In genomic region chr4:63545231-63545958, GRCm38 (mm10) we compare ENCODE assay signal across 8 mouse cellular contexts. TPM values are rescaled to one million over a fixed set of nuclear protein-coding genes. Genes with fewer than 3 reads are reported as not detected.
DNase-seq lines count a peak whose midpoint lies in the region; ATAC-seq and TF ChIP-seq lines count a peak whose summit lies in the region.

No protein-coding gene starts in this region.

- peak overlapping the region; percentile 66; the same call in 1 of the 2 replicates for H3K27ac ChIP-seq in CH12.LX (ENCODE audit: insufficient read depth, low read depth)
- peak overlapping the region; percentile 75 for H3K27ac ChIP-seq in forebrain, embryonic 15.5 days (replicated peaks)
- H3K27ac ChIP-seq in lung, embryonic 14.5 days (ENCODE audit: low read depth) = peak overlapping the region; percentile 79; the same call in 1 of the 2 replicates

- no peaks in the 10 kb centered on the region for H3K9me3 ChIP-seq in CH12.LX (replicated peaks; ENCODE audit: low read length)
- H3K9me3 ChIP-seq in forebrain, embryonic 15.5 days = no peaks in the 10 kb centered on the region
- H3K9me3 ChIP-seq in lung, embryonic 14.5 days (ENCODE audit: low read depth, low read length) = no peaks in the 10 kb centered on the region

- DNase-seq in cerebellum, adult 9-11 months = peak; percentile 21
- DNase-seq in CH12.LX (ENCODE audit: extremely low read depth) = no peak
- peak; percentile 26 for DNase-seq in lung, embryonic 14.5 days
- no peak for DNase-seq in gastrocnemius, postnatal 10 days
- no peak for DNase-seq in frontal cortex, adult 2 months (ENCODE audit: extremely low spot score in 1 of 2, low spot score in 1 of 2)

- peak overlapping the region; percentile 78 to 99 (median 94) for H3K4me3 ChIP-seq in CH12.LX (replicated peaks in 1 of 3; ENCODE audit: low read depth in 2 of 3, low read length in 2 of 3, poor library complexity in 1 of 3)
- peak overlapping the region; percentile 52 for H3K4me3 ChIP-seq in forebrain, embryonic 15.5 days
- peak overlapping the region; percentile 90 for H3K4me3 ChIP-seq in lung, embryonic 14.5 days (ENCODE audit: low read depth, low read length)

- TF ChIP-seq RAD21 in CH12.LX (IDR thresholded peaks at IDR 0.05; ENCODE audit: low read depth, low read length) = no peak

- H3K79me2 ChIP-seq in CH12.LX (replicated peaks; ENCODE audit: control insufficient read depth, extremely low read depth, insufficient read depth, poor library complexity, severe bottlenecking) = peaks cover 28% of the 10 kb centered on the region

- H3K4me2 ChIP-seq in CH12.LX (ENCODE audit: insufficient read depth, low read depth, poor library complexity, severe bottlenecking) = peak overlapping the region; percentile 92
- H3K4me2 ChIP-seq in forebrain, embryonic 15.5 days (replicated peaks) = peak overlapping the region; percentile 53
- H3K4me2 ChIP-seq in lung, embryonic 14.5 days = peak overlapping the region; percentile 88

- no peak for TF ChIP-seq CTCF in CH12.LX (conservative IDR thresholded peaks at IDR 0.05 in 1 of 2, IDR thresholded peaks at IDR 0.05 in 1 of 2; ENCODE audit: low read depth in 2 of 2, low read length in 2 of 2)
- no peak for TF ChIP-seq CTCF in lung, embryonic 14.5 days (IDR thresholded peaks at IDR 0.05; ENCODE audit: low read depth)

- peak overlapping the region; percentile 84 for H3K9ac ChIP-seq in CH12.LX (ENCODE audit: insufficient read depth, low read depth)
- H3K9ac ChIP-seq in forebrain, embryonic 15.5 days (replicated peaks) = peak overlapping the region; percentile 77
- peak overlapping the region; percentile 89 for H3K9ac ChIP-seq in lung, embryonic 14.5 days

- no peak for TF ChIP-seq EP300 in CH12.LX (IDR thresholded peaks at IDR 0.05; ENCODE audit: low read length)

- dilution Hi-C loops in CH12.LX (cut with MboI; ENCODE audit: extremely low pct_ligation_motif_present, extremely low pct_unique_long_range_greater_than_20kb, low sequenced_read_pairs) = no loop called here

- peaks cover 19 to 36% of the 10 kb centered on the region in 2 experiments for H3K36me3 ChIP-seq in CH12.LX (replicated peaks in 1 of 2; ENCODE audit: control insufficient read depth in 1 of 2, insufficient read depth in 1 of 2, low read length in 1 of 2)
- peaks cover 13% of the 10 kb centered on the region for H3K36me3 ChIP-seq in forebrain, embryonic 15.5 days
- H3K36me3 ChIP-seq in lung, embryonic 14.5 days (ENCODE audit: insufficient read depth) = peaks cover 23% of the 10 kb centered on the region

- 10% methylated on average over 26 of the region's 26 CpGs for WGBS in forebrain, embryonic 15.5 days
- 17% methylated on average over 26 of the region's 26 CpGs for WGBS in lung, embryonic 14.5 days

- ATAC-seq in cerebellum, adult (ENCODE audit: insufficient number of reproducible peaks, low FRiP score, low TSS enrichment) = no peak
- no peak for ATAC-seq in forebrain, embryonic 15.5 days (replicated peaks)
- ATAC-seq in lung, embryonic 14.5 days (ENCODE audit: insufficient read depth) = no peak; the same call in 1 of the 2 replicates
- ATAC-seq in megakaryocyte-erythroid progenitor cell, adult 5-6 weeks (replicated peaks; ENCODE audit: low FRiP score, low TSS enrichment, poor library complexity, severe bottlenecking) = no peak; the same call in 1 of the 2 replicates

- no peak for TF ChIP-seq POLR2A in CH12.LX (IDR thresholded peaks at IDR 0.05; ENCODE audit: low read depth, low read length)

- peaks cover 13 to 40% of the 10 kb centered on the region in 2 experiments for H3K4me1 ChIP-seq in CH12.LX (ENCODE audit: control insufficient read depth in 1 of 2, insufficient read depth in 2 of 2)
- H3K4me1 ChIP-seq in forebrain, embryonic 15.5 days = peaks cover 32% of the 10 kb centered on the region
- H3K4me1 ChIP-seq in lung, embryonic 14.5 days (ENCODE audit: insufficient read depth) = peaks cover 13% of the 10 kb centered on the region

- no peaks in the 10 kb centered on the region for H3K27me3 ChIP-seq in CH12.LX (replicated peaks)
- H3K27me3 ChIP-seq in forebrain, embryonic 15.5 days = no peaks in the 10 kb centered on the region
- no peaks in the 10 kb centered on the region for H3K27me3 ChIP-seq in lung, embryonic 14.5 days (ENCODE audit: insufficient read depth, low read length)

- in situ Hi-C loops in CH12.LX (cut with MboI; ENCODE audit: low pct_ligation_motif_present, low pct_unique_long_range_greater_than_20kb, low sequenced_read_pairs) = no loop called here

TF ChIP-seq in CH12.LX, 34 proteins besides CTCF, POLR2A, EP300 and RAD21:
- TF ChIP-seq KAT2A (IDR thresholded peaks at IDR 0.05; ENCODE audit: insufficient replicate concordance, low read length) (no peak), GABPA (IDR thresholded peaks at IDR 0.05; ENCODE audit: insufficient replicate concordance, low read depth, low read length) (no peak), ZNF384 (IDR thresholded peaks at IDR 0.05; ENCODE audit: low read depth, low read length) (peak; percentile 66), ETS1 (conservative IDR thresholded peaks at IDR 0.05; ENCODE audit: low read depth, low read length) (no peak), NELFE (IDR thresholded peaks at IDR 0.05; ENCODE audit: low read depth, low read length) (no peak)

RNA-seq across cellular contexts. Expression of gene Atp6v1g1, which starts 0.8 kb away (rescaled TPM):
- total RNA-seq in CH12.LX (2012; rRNA removed) = 70.4 and 78.7 TPM in 2 replicates
- 143 and 154 TPM in 2 replicates for total RNA-seq in CH12.LX (2014; rRNA removed)
- 95.1 and 111 TPM in 2 replicates for polyA plus RNA-seq in CH12.LX (2012; ENCODE audit: insufficient read length, low read depth)
- polyA plus RNA-seq in forebrain, embryonic 15.5 days (2015; fragmentation: Nextera tagmentation; extraction: Ambion mirVana) = 452 and 469 TPM in 2 replicates
- 228 and 231 TPM in 2 replicates for polyA plus RNA-seq in lung, embryonic 14.5 days (2014; fragmentation: Nextera tagmentation; extraction: Ambion mirVana)
- 58.7 and 92.6 TPM in 2 replicates for total RNA-seq in megakaryocyte-erythroid progenitor cell, adult 5-6 weeks (2014; fragmentation: Nextera tagmentation)
- total RNA-seq in megakaryocyte-erythroid progenitor cell, adult 5-6 weeks (2017) = 57.0 and 85.8 TPM in 2 replicates
- total RNA-seq in gastrocnemius, postnatal 10 days (2021) = 100 to 1,000 TPM; 279 to 306 TPM
- polyA plus RNA-seq in frontal cortex, adult 2 months (2012; rRNA removed) = 133 and 138 TPM in 2 replicates

RNA-seq across cellular contexts. Expression of gene Tmem268, which starts 13.2 kb away (rescaled TPM):
- 9.4 TPM in 2 replicates for total RNA-seq in CH12.LX (2012; rRNA removed)
- 8.3 and 9.9 TPM in 2 replicates for total RNA-seq in CH12.LX (2014; rRNA removed)
- polyA plus RNA-seq in CH12.LX (2012; ENCODE audit: insufficient read length, low read depth) = 10.5 and 11.1 TPM in 2 replicates
- 4.6 and 5.8 TPM in 2 replicates for polyA plus RNA-seq in forebrain, embryonic 15.5 days (2015; fragmentation: Nextera tagmentation; extraction: Ambion mirVana)
- polyA plus RNA-seq in lung, embryonic 14.5 days (2014; fragmentation: Nextera tagmentation; extraction: Ambion mirVana) = 8.2 and 8.5 TPM in 2 replicates
- total RNA-seq in megakaryocyte-erythroid progenitor cell, adult 5-6 weeks (2014; fragmentation: Nextera tagmentation) = 9.5 and 14.3 TPM in 2 replicates
- 5.3 and 27.9 TPM in 2 replicates for total RNA-seq in megakaryocyte-erythroid progenitor cell, adult 5-6 weeks (2017)
- total RNA-seq in gastrocnemius, postnatal 10 days (2021) = 1 to 10 TPM; 7.9 to 8.8 TPM
- polyA plus RNA-seq in frontal cortex, adult 2 months (2012; rRNA removed) = 10.3 and 11.6 TPM in 2 replicates

RNA-seq across cellular contexts. Expression of gene Whrn, which starts 49.6 kb away (rescaled TPM):
- total RNA-seq in CH12.LX (2012; rRNA removed) (2.8 and 4.5 TPM in 2 replicates), CH12.LX (2014; rRNA removed) (0.72 and 0.99 TPM in 2 replicates)
- 9.4 and 9.6 TPM in 2 replicates for polyA plus RNA-seq in CH12.LX (2012; ENCODE audit: insufficient read length, low read depth)
- 6.4 and 7.7 TPM in 2 replicates for polyA plus RNA-seq in forebrain, embryonic 15.5 days (2015; fragmentation: Nextera tagmentation; extraction: Ambion mirVana)
- 4.5 and 4.7 TPM in 2 replicates for polyA plus RNA-seq in lung, embryonic 14.5 days (2014; fragmentation: Nextera tagmentation; extraction: Ambion mirVana)
- 0.15 and 0.82 TPM in 2 replicates for total RNA-seq in megakaryocyte-erythroid progenitor cell, adult 5-6 weeks (2014; fragmentation: Nextera tagmentation)
- total RNA-seq in megakaryocyte-erythroid progenitor cell, adult 5-6 weeks (2017) = not detected in 2 replicates
- total RNA-seq in gastrocnemius, postnatal 10 days (2021) = 1 to 10 TPM; 2.5 to 4.7 TPM
- polyA plus RNA-seq in frontal cortex, adult 2 months (2012; rRNA removed) = 38.7 and 44.1 TPM in 2 replicates

RNA-seq across cellular contexts. Expression of gene Gm11213, which starts 59.7 kb away (rescaled TPM):
- not detected in 2 replicates for total RNA-seq in CH12.LX (2012; rRNA removed)
- not detected in 2 replicates for total RNA-seq in CH12.LX (2014; rRNA removed)
- not detected in 2 replicates for polyA plus RNA-seq in CH12.LX (2012; ENCODE audit: insufficient read length, low read depth)
- polyA plus RNA-seq in forebrain, embryonic 15.5 days (2015; fragmentation: Nextera tagmentation; extraction: Ambion mirVana) = not detected in 2 replicates
- not detected in 2 replicates for polyA plus RNA-seq in lung, embryonic 14.5 days (2014; fragmentation: Nextera tagmentation; extraction: Ambion mirVana)
- total RNA-seq in megakaryocyte-erythroid progenitor cell, adult 5-6 weeks (2014; fragmentation: Nextera tagmentation) = not detected in 2 replicates
- total RNA-seq in megakaryocyte-erythroid progenitor cell, adult 5-6 weeks (2017) = not detected in 2 replicates
- not detected for total RNA-seq in gastrocnemius, postnatal 10 days (2021)
- not detected in 2 replicates for polyA plus RNA-seq in frontal cortex, adult 2 months (2012; rRNA removed)

Comparison
In these comparisons a context has a peak if more than half of its experiments do, and no peak if none do; other contexts are left out.
1. DNase-seq: peak in cerebellum, adult 9-11 months (single experiment) and lung, embryonic 14.5 days (single experiment); none in CH12.LX (single experiment), gastrocnemius, postnatal 10 days (single experiment) and frontal cortex, adult 2 months (0 of 2).
2. Peak in every context shown above with its lines, with median percentiles within 50 percentile points of each other: H3K27ac ChIP-seq, H3K4me2 ChIP-seq, H3K4me3 ChIP-seq and H3K9ac ChIP-seq.